Mouse (Mus musculus): Measurements from ENCODE around the gene Bex3.

- TF ChIP-seq POLR2A (IDR thresholded peaks at IDR 0.05; ENCODE audit: low read depth, low read length), result no peak
- no peak for TF ChIP-seq CTCF (IDR thresholded peaks at IDR 0.05; ENCODE audit: extremely low read depth, insufficient read depth, insufficient read length, insufficient replicate concordance)
Measured at GRCm38 (mm10) chrX:136313303-136313702, 43.2 kb downstream of the Bex3 start.

Measured in spleen, adult 2 months (tissue).